Mouse (Mus musculus) c-Kit-negative CD71-positive TER-119-positive erythroid progenitor cells, embryonic 14.5 days (primary cell): Measurements from ENCODE around the gene BC028528.
"Not testable (repeated sequence)": the region's sequence is repeated elsewhere in the genome, so short reads cannot be mapped to it uniquely, and the experiment has no call there.

Experiments
- DNase-seq: peaks from one replicate; pipeline ENCODE4 v3.0.0-alpha.2; 2013; ENCODE audit warnings: low read depth, low spot score

The BC028528 gene

DNA sequence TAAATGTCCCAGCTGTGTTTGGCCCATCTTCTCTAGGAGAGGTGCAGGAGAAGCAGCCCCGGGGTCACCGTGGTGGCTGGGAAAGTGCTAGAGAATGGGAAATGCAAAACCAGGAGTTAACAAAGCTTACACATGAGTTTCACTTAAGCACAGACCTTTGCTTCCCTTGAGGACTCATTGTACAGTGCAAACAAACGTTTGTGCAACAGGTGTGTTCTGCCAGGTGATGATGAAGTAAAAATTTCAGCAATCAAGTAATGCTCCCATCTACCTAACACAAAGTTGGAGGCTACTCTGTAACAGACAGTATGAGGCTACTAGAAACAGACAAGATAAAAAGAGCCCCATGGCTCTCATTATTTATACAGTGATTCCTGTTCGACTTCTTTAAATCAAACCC, 12.7 kb downstream of the BC028528 start:
- no peak for DNase-seq

DNA sequence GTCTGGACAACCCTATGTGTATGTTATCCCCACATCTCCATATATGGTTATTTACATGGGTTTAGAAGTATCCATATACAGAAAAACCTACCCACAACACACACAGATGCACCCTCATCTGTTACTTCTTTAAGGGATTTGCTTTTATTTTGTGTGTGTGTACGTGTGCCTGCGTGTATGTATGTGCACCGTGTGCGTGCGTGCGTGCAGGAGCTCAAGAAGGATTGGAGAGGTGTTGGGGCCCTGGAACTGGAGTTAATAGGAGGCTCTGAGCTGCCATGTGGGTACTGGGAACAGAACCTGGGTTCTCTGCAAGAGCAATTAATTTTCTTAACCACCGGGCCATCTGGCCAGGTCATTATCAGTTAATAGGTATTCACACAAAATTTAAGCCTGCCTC, 19.8 kb downstream of the BC028528 start:
- DNase-seq, result no peak

DNA sequence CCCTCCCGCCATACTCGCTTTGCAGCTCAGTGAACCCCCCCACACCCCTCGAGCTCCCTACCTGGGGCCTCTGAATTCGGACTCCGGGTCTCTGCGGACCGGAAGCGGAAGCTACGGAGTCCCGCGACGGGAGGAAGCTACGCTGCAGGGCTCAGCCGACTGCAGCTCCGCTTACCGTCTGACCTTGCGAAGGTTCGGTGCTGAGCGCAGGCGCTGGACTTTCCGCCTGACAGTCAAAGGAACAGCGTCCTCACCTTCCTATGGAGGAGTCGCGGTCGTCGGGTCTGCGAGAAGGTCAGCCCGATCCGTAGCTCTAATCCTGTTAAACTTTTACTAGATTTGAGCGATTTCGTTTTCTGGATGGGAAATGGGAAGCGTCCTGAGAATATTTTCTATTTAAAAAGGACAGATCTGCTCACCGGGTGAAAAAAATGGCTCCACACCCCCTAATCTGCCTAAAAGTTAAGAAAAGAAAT, 20.4 kb downstream of the BC028528 start, which contains the start of gene Mrps21:
Mrps21 (minus strand) TSS at position 128 of the 476 bp plus-strand sequence.
- DNase-seq, result peak; percentile 63

DNA sequence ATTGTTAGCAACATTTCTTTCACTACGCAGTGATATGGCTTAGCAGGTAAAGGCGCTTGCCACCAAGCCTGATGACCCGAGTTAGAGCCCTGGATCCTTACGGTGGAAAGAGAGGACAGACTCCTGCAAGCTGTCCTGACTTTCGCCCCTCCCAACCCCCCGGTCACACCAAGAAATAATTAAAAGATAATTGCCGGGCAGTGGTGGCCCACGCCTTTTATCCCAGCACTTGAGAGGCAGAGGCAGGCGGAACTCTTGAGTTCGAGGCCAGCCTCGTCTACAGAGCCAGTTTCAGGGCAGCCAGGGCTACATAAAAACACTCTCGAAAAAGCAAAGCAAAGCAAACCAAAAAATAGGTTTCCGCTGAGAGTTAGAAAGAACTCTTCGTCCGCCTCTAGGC, 20.8 kb downstream of the BC028528 start:
- DNase-seq, result no peak

DNA sequence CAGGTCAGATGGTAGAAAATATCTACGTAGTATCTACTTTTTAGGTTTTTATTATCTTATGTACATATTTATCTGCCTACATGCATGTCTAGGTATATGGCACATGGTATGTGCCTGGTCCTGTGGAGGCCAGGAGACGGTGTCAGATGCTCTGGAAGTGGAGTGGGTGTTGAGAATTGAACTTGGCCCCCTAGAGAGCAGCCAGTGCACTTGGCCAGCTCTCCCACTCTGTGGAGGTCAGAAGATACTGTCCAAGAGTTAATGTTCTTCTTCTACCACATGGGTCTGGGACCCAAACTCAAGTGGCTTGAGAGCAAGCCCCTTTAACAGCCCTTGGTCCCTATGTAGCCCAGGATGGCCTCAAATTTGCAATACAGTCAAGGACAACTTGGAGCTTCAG, 24.4 kb downstream of the BC028528 start:
- DNase-seq, result no peak

DNA sequence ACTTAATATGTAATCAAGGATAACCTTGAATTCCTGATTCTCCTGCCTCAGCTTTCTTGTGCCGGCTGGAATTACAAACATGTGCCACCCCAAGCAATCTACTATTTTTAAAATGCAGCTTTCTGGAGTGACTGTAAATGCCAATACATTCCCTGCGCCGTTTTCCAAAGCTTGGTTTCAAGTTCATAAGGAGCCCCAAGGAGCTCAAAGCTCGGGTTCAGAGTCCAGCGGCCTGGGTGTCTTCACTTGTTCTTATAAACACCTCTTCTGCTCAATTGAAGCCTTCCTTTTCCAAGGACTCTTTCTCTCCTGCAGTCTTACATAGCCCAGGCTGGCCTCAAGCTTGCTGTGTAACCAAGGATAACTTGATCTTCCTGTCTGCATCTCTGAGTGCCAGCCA, 25.7 kb downstream of the BC028528 start:
- no peak for DNase-seq

DNA sequence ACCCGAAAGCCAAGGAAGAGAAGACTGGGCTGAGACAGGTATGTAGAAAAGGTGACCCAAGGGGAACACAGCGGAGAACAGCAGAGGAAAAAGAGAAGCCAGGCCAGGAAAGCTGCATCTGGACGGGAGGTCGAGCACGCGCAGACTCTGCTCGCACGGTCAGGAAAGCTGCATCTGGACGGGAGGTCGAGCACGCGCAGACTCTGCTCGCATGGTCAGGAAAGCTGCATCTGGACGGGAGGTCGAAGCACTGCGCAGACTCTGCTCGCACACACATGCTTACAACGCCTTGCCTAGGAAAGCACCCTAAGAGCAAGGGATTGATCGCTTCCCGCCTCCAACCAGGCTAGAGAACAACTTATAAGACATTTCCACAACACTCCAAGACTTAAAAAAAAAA, 26.2 kb downstream of the BC028528 start:
- no peak for DNase-seq

DNA sequence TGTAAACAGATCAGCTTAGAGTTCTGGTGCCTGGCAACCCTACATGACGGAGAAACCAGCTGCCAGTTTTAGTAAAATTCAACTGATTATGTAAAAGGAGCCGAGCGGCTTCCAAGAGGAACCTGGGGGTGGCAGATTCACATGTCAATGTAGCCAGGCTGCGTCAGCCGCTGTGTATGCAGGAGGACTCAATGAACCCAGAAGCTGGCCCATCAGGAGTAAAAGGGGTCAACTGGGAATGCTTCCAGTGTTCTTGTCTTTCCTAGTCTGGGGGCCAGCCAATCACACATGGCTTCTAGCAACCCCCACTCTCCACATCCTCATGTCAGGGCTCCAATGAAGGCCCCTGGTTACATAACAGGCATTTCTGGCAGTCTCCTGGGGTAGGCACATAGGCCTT, 26.8 kb downstream of the BC028528 start:
- DNase-seq, result no peak

DNA sequence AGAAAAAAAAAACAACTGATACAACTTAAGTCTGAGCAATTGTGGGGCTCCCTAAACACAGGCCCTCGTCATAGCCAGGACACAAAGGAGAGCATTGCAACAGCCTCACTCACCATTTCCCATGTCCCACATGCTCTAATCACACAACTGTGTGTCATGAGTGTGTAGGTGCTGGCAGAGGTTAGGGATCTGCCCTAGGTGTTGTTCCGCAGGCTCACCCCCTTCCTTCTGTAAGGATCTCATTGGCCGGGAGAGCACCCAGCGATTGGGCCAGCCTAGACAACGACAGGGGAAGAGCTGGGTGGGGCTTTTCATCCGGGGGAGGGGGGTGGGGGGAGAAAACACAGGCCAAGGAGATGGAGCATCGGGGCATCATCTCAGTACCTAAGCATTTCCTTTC, 28.2 kb downstream of the BC028528 start:
- no peak for DNase-seq

DNA sequence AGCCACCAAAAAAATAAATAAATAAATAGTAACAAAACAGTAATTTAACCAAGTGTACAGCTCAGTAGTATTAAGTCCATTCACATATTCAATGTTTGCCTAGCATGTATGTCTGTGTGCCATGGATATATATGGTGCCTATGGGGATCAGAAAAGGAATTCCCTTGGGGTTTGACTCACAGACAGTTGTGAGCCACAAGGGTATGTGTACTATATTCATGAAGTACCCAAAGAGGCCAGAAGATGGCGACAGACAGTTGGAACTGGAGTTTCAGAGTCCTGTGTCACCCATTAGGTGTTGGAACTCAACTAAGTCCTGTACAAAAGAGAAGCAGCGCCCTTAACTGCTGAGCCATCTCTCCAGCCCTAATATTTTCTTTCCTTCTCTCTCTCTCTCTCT, 30.0 kb downstream of the BC028528 start:
- DNase-seq, result peak; percentile 75

DNA sequence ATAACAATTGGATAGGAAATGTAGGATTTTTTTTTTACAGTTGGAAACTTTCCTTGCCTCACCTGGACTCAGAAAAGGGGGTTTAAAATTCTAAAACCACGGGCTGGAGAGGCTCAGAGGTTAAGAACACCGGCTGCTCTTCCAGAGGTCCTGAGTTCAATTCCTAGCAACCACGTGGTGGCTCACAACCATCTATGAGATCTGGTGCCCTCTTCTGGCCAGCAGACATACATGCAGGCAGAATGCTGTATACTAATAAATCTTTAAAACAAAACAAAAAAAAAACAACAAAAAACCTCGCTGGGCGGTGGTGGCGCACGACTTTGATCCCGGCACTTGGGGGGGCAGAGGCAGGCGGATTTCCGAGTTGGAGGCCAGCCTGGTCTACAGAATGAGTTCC, 30.6 kb downstream of the BC028528 start:
- no peak for DNase-seq

DNA sequence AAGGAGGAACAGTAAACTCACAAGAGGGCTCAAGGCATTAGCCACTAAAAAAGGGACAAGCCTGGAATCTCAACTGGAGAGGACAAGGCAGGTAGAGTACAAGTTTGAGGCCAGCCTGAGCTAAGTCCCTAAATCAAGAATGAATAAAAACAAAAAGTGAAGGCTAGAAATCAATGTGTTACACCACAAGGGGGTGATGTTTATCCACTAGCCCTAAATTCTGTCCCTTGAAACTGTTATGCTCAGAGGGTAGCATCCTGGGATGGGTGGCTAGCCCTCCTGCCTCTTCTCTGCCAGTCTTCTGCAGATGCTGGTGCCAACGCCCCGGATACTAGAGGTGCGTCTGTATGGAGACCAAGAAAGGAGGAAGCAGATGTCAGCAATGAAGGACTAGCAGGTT, 31.5 kb downstream of the BC028528 start:
- no peak for DNase-seq

DNA sequence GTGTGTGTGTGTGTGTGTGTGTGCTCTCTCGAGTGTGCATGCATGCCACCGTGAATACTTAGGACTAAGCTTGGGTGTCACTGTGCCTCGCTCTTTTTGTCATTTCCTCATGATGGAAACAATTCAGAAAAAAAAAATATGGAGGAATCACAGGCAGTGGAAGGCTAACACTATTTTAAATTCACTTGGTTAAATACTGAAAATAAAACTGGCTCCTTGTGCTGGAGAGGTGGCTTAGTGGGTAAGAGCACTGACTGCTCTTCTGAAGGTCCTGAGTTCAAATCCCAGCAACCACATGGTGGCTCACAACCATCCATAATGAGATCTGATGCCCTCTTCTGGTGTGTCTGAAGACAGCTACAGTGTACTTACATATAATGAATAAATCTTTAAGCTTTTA, 33.5 kb downstream of the BC028528 start:
- DNase-seq, result not testable (repeated sequence)

DNA sequence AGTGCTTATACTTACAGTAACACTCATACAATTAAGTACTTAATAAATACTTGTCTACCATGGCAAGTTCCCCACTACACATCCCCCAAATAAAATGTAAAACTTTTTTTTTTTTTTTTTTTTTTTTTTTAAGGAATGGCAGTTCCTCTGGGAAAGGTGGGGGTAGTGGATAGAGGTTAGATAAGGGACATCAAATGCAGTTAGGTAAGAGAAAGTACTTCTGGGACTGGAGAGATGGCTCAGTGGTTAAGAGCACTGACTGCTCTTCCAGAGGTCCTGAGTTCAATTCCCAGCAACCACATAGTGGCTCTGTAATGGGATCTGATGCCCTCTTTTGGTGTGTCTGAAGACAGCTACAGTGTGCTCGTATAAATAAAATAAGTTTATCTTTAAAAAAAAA, 34.8 kb downstream of the BC028528 start:
- DNase-seq, result not testable (repeated sequence)

DNA sequence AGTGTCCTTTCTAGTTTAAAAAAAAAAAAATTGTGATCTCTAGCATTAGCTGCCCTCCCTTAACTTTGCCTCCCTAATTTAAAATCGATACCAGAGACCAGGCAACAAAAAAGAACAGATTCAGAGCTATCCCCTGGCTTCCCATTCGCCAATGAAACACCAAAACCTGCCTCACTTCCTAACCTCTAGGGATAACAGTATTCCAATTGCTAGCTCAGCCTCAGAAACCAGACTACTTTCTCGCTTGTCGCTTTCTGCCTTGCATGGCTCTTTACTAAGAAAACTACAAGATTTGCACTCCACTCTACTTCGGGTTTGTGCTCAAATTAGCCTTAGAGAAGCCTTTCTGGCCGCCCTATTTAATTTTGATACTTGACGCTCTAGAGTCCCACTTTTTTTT, 35.7 kb downstream of the BC028528 start:
- no peak for DNase-seq

DNA sequence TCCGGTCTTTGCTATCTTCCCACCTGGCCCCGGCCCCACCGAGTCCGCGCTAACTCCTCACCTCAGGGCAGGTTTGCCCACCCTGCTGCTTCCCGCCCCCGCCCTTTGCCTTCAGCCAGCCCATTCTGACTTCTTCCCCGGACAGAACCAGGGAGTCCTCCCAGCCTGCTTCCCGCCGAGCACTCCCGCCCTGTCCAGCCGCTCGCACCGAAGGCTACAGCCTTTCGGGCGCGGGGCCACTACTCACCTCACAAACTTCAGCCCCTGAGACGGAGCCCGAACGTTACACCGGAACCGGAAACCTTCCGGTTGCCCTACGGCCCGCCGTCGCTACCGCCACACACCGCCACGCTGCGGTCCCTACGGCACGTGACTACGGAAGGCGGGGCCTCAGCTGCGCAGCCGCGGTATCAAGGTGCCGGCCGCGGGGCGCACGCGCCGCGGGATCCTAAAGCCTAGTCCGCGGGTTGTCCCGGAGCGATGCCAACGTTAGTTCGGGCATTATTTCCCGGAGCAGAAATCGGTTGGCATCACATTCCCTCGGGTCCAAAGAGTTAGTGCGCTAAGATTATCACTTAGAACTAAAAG, 36.2 kb downstream of the BC028528 start, which contains the start of gene Prpf3:
Prpf3 (minus strand) TSS at position 384 of the 588 bp plus-strand sequence.
- DNase-seq, result peak; percentile 87

DNA sequence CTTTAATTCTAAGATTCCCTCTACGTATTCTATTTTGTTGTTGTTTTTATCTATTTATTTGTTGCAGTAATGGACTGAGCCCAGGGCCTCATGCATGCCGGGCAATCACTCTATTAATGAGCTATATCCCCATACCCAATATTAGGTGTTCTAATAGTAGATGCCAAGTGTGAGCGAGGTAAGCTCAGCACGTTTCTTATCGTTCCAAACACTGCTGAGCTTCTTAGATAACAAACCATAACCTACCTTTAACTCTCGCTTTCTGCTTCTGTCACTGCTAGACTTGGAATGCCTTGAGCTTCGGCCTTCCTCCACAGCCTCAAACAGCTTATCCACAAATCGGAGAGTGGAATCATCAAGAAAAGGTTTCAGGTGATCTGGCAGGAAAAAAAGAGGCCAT, 40.5 kb downstream of the BC028528 start:
- no peak for DNase-seq

DNA sequence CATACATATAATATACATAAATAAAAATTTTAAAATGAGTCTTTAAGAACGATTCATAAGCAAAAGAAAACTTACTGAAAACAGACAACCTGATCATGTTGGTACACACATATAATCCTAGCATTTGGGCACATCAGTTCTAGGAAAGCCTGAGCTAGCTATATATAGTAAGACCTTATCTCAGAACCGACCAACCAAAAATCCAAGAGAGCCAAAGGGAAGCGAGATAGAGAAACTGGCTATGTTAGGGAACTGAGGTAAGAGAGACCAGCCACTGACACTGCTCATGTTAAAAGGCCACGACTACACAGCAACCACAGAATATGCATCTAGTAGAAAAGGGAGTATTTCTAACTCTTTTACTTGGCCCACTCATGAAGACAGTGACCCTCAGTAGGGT, 41.2 kb downstream of the BC028528 start:
- no peak for DNase-seq

DNA sequence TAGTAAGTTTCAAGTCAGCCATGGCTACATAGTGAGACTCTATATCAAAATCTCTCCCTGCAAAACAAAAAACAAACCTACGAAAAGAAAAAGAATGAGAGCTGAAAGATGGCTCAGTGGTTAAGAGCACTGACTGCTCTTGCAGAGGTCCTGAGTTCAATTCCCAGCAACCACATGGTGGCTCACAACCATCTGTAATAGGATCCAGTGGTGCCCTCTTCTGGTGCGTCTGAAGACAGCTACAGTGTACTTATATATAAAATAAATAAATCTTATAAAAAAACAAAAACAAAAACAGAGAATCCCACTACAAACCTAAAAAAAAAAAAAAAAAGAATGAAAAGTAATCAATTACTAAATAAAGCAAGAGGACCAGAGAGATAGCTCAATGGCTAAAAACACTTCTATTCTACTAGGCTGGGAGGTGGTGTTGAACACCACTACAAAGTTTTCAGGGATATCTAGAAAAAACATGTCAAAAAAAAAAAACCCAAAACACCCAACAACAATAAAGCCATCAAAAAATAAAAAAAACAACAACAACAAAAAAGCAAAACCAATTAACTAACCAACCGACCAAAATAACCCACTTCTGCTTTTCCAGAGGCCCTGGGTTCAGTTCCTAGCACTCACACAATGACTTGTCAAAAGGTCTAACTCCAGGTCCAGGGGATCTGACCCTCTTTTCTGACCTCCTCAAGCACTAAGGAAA, 49.1 kb downstream of the BC028528 start:
- DNase-seq, result no peak

DNA sequence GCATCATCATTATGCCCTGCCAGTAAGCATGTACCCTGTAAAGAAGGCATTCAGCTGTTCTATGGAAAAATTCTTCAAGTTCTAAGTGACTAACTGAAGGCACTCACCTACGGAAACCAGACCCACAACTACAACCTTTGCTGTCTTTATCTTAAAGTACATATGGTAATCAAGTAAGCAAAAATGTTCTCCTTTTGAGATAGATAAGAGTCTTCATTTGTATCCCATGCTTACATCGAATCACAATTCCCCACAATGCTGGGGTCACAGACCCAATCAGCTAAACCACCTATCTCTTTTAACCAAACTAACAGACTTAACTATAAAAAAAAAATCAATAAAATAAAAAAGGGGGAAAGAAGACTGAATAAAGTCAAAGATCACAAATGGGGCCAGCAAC, 52.6 kb downstream of the BC028528 start:
- DNase-seq, result no peak
